Mouse (Mus musculus): ENCODE results near the gene Loxl4. TPM values are rescaled to one million over a fixed set of nuclear protein-coding genes. Genes with fewer than 3 reads are reported as not detected.

Loxl4 gene
- total and polyA plus RNA-seq, 2 experiments: 0.74 to 2.3 TPM

- H3K27me3 ChIP-seq (ENCODE audit: control insufficient read depth, insufficient read depth, low read length): no peaks in the 10 kb centered on the region
- TF ChIP-seq CTCF (IDR thresholded peaks at IDR 0.05; ENCODE audit: low read depth, low read length): no peak
- H3K36me3 ChIP-seq (ENCODE audit: control insufficient read depth, insufficient read depth, low read length): peaks cover 10% of the 10 kb centered on the region
- H3K79me2 ChIP-seq (ENCODE audit: control insufficient read depth, insufficient read depth, low read length): no peaks in the 10 kb centered on the region
- no peak overlapping the region for H3K27ac ChIP-seq (replicated peaks; ENCODE audit: insufficient read depth, low read depth, low read length)
- 91% methylated on average over 12 of the region's 12 CpGs for WGBS
- H3K4me1 ChIP-seq (ENCODE audit: control insufficient read depth, insufficient read depth, low read length): peaks cover 12% of the 10 kb centered on the region
- H3K4me3 ChIP-seq (ENCODE audit: insufficient read depth, low read depth, low read length): no peak overlapping the region
- no peak overlapping the region for H3K9ac ChIP-seq (ENCODE audit: low read depth, low read length)
- DNase-seq (ENCODE audit: extremely low read depth, low read depth, low spot score): no peak
Measured at GRCm38 (mm10) chr19:42597286-42597685, 15.3 kb downstream of the Loxl4 start.

- no peak for DNase-seq (ENCODE audit: extremely low read depth, low read depth, low spot score)
- Histone ChIP-seq H3K27me3 (ENCODE audit: control insufficient read depth, insufficient read depth, low read length) (no peaks in the 10 kb centered on the region), H3K79me2 (ENCODE audit: control insufficient read depth, insufficient read depth, low read length) (no peaks in the 10 kb centered on the region), H3K9ac (ENCODE audit: low read depth, low read length) (no peak overlapping the region), H3K36me3 (ENCODE audit: control insufficient read depth, insufficient read depth, low read length) (peaks cover 15% of the 10 kb centered on the region), H3K4me3 (ENCODE audit: insufficient read depth, low read depth, low read length) (no peak overlapping the region), H3K4me1 (ENCODE audit: control insufficient read depth, insufficient read depth, low read length) (no peaks in the 10 kb centered on the region), H3K27ac (replicated peaks; ENCODE audit: insufficient read depth, low read depth, low read length) (no peak overlapping the region)
- WGBS: 92% methylated on average over 6 of the region's 6 CpGs
- no peak for TF ChIP-seq POLR2A (IDR thresholded peaks at IDR 0.05; ENCODE audit: extremely low read depth, insufficient read depth, low read length)
- no peak for TF ChIP-seq CTCF (IDR thresholded peaks at IDR 0.05; ENCODE audit: low read depth, low read length)
Measured at GRCm38 (mm10) chr19:42595066-42595465, 17.5 kb downstream of the Loxl4 start.

GRCm38 (mm10) chr19:42593456-42593855, 19.2 kb downstream of the Loxl4 start:
- 85% methylated on average over 6 of the region's 6 CpGs for WGBS
- H3K4me1 ChIP-seq (ENCODE audit: control insufficient read depth, insufficient read depth, low read length): no peaks in the 10 kb centered on the region
- H3K9ac ChIP-seq (ENCODE audit: low read depth, low read length): no peak overlapping the region
- no peak overlapping the region for H3K4me3 ChIP-seq (ENCODE audit: insufficient read depth, low read depth, low read length)
- DNase-seq (ENCODE audit: extremely low read depth, low read depth, low spot score): no peak
- H3K27ac ChIP-seq (replicated peaks; ENCODE audit: insufficient read depth, low read depth, low read length): no peak overlapping the region
- no peaks in the 10 kb centered on the region for H3K27me3 ChIP-seq (ENCODE audit: control insufficient read depth, insufficient read depth, low read length)
- H3K79me2 ChIP-seq (ENCODE audit: control insufficient read depth, insufficient read depth, low read length): no peaks in the 10 kb centered on the region
- no peak for TF ChIP-seq CTCF (IDR thresholded peaks at IDR 0.05; ENCODE audit: low read depth, low read length)
- TF ChIP-seq POLR2A (IDR thresholded peaks at IDR 0.05; ENCODE audit: extremely low read depth, insufficient read depth, low read length): no peak
- peaks cover 17% of the 10 kb centered on the region for H3K36me3 ChIP-seq (ENCODE audit: control insufficient read depth, insufficient read depth, low read length)

GRCm38 (mm10) chr19:42591534-42591933, 21.1 kb downstream of the Loxl4 start:
- no peak overlapping the region for H3K4me3 ChIP-seq (ENCODE audit: insufficient read depth, low read depth, low read length)
- no peaks in the 10 kb centered on the region for H3K27me3 ChIP-seq (ENCODE audit: control insufficient read depth, insufficient read depth, low read length)
- H3K27ac ChIP-seq (replicated peaks; ENCODE audit: insufficient read depth, low read depth, low read length): no peak overlapping the region
- H3K79me2 ChIP-seq (ENCODE audit: control insufficient read depth, insufficient read depth, low read length): no peaks in the 10 kb centered on the region
- 82% methylated on average over 14 of the region's 14 CpGs for WGBS
- peaks cover 17% of the 10 kb centered on the region for H3K36me3 ChIP-seq (ENCODE audit: control insufficient read depth, insufficient read depth, low read length)
- H3K9ac ChIP-seq (ENCODE audit: low read depth, low read length): no peak overlapping the region
- H3K4me1 ChIP-seq (ENCODE audit: control insufficient read depth, insufficient read depth, low read length): no peaks in the 10 kb centered on the region
- no peak for TF ChIP-seq POLR2A (IDR thresholded peaks at IDR 0.05; ENCODE audit: extremely low read depth, insufficient read depth, low read length)
- TF ChIP-seq CTCF (IDR thresholded peaks at IDR 0.05; ENCODE audit: low read depth, low read length): no peak
- DNase-seq (ENCODE audit: extremely low read depth, low read depth, low spot score): no peak

- no peak for TF ChIP-seq POLR2A (IDR thresholded peaks at IDR 0.05; ENCODE audit: extremely low read depth, insufficient read depth, low read length)
- TF ChIP-seq CTCF (IDR thresholded peaks at IDR 0.05; ENCODE audit: low read depth, low read length): no peak
- no peak overlapping the region for H3K9ac ChIP-seq (ENCODE audit: low read depth, low read length)
- H3K36me3 ChIP-seq (ENCODE audit: control insufficient read depth, insufficient read depth, low read length): peaks cover 29% of the 10 kb centered on the region
- H3K79me2 ChIP-seq (ENCODE audit: control insufficient read depth, insufficient read depth, low read length): no peaks in the 10 kb centered on the region
- no peak for DNase-seq (ENCODE audit: extremely low read depth, low read depth, low spot score)
- no peaks in the 10 kb centered on the region for H3K4me1 ChIP-seq (ENCODE audit: control insufficient read depth, insufficient read depth, low read length)
- H3K4me3 ChIP-seq (ENCODE audit: insufficient read depth, low read depth, low read length): no peak overlapping the region
- H3K27ac ChIP-seq (replicated peaks; ENCODE audit: insufficient read depth, low read depth, low read length): no peak overlapping the region
- no peaks in the 10 kb centered on the region for H3K27me3 ChIP-seq (ENCODE audit: control insufficient read depth, insufficient read depth, low read length)
- WGBS: 63% methylated on average over 1 of the region's 1 CpGs
Measured at GRCm38 (mm10) chr19:42589246-42589645, 23.4 kb downstream of the Loxl4 start.

GRCm38 (mm10) chr19:42587704-42588103, 24.9 kb downstream of the Loxl4 start:
- Histone ChIP-seq H3K36me3 (ENCODE audit: control insufficient read depth, insufficient read depth, low read length) (peaks cover 28% of the 10 kb centered on the region), H3K79me2 (ENCODE audit: control insufficient read depth, insufficient read depth, low read length) (no peaks in the 10 kb centered on the region), H3K27me3 (ENCODE audit: control insufficient read depth, insufficient read depth, low read length) (no peaks in the 10 kb centered on the region), H3K4me3 (ENCODE audit: insufficient read depth, low read depth, low read length) (no peak overlapping the region), H3K4me1 (ENCODE audit: control insufficient read depth, insufficient read depth, low read length) (peaks cover under 1% of the 10 kb centered on the region; the same call in 1 of the 2 replicates), H3K27ac (replicated peaks; ENCODE audit: insufficient read depth, low read depth, low read length) (no peak overlapping the region), H3K9ac (ENCODE audit: low read depth, low read length) (no peak overlapping the region)
- no peak for DNase-seq (ENCODE audit: extremely low read depth, low read depth, low spot score)
- no peak for TF ChIP-seq POLR2A (IDR thresholded peaks at IDR 0.05; ENCODE audit: extremely low read depth, insufficient read depth, low read length)
- TF ChIP-seq CTCF (IDR thresholded peaks at IDR 0.05; ENCODE audit: low read depth, low read length): no peak
- 75% methylated on average over 2 of the region's 2 CpGs for WGBS

Data from liver, adult 2 months (tissue).